Mouse (Mus musculus) limb, embryonic 10.5 days (tissue): ENCODE measurements around the gene Atad2b. TPM values are rescaled to one million over a fixed set of nuclear protein-coding genes. Genes with fewer than 3 reads are reported as not detected.
A peak's percentile ranks its signal among the peaks of the same experiment; 100 is the strongest.
"Not testable (repeated sequence)": the region's sequence is repeated elsewhere in the genome, so short reads cannot be mapped to it uniquely, and the experiment has no call there.

Source experiments
- DNase-seq: peaks from one replicate; pipeline ENCODE4 v3.0.0-alpha.2; 2017; ENCODE audit warnings: low spot score
- H3K27ac ChIP-seq: fragments of 300-500 bp; sonication (generic); 2 replicates; pipeline ENCODE4 v1.5.1; 2016; ENCODE audit warnings: mild to moderate bottlenecking
- H3K27me3 ChIP-seq: fragments of 300-500 bp; sonication (generic); 2 replicates; pipeline ENCODE4 v1.6.1; 2016; ENCODE audit warnings: low read depth, mild to moderate bottlenecking; ENCODE audit not compliant: poor library complexity, severe bottlenecking
- H3K36me3 ChIP-seq: fragments of 300-500 bp; sonication (generic); 2 replicates; pipeline ENCODE4 v1.6.1; 2016; ENCODE audit warnings: mild to moderate bottlenecking, moderate library complexity
- H3K4me1 ChIP-seq: fragments of 300-500 bp; sonication (generic); 2 replicates; pipeline ENCODE4 v1.6.1; 2016
- H3K4me3 ChIP-seq: fragments of 300-500 bp; sonication (generic); 2 replicates; pipeline ENCODE4 v1.5.1; 2016; ENCODE audit warnings: mild to moderate bottlenecking, moderate library complexity
- H3K9me3 ChIP-seq: fragments of 300-500 bp; sonication (generic); replicated peaks from 2 replicates; pipeline ENCODE4 v1.6.1; 2016; ENCODE audit warnings: mild to moderate bottlenecking
- WGBS: fragments of 180-500 bp; shearing (Covaris S2); methylation state at CpG from one replicate; pipeline ENCODE4 v1.1.7; 2016; 5-methylcytosine and 5-hydroxymethylcytosine counted together
- polyA plus RNA-seq: library from polyadenylated mRNA; unstranded; fragments of >200 nt; fragmentation: Nextera tagmentation; extraction: Ambion mirVana; gene quantifications from 2 replicates; pipeline ENCODE4 v1.2.1, GENCODE M21; 2016

The Atad2b gene
- polyA plus RNA-seq, 1 experiment from 2014 or later, result 13.5 TPM

DNA sequence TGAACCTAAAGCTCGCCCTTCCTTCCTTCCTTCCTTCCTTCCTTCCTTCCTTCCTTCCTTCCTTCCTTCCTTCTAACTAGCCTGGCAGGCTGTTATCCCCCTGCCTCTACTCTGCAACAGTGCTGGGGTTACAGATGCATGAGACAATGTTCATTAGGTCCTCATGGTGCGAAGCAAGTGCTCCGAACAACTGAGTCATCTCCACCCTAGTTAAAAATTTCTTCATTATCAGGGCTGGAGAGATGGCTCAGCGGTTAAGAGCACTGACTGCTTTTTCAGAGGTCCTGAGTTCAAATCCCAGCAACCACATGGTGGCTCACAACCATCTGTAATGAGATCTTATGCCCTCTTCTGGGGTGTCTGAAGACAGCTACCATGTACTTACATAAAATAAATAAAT is 30.6 kb upstream of the Atad2b start:
- not testable (repeated sequence) for H3K4me1 ChIP-seq, H3K27me3 ChIP-seq, H3K27ac ChIP-seq, H3K4me3 ChIP-seq, DNase-seq, H3K9me3 ChIP-seq
- H3K36me3 ChIP-seq, result peaks cover 26% of the 10 kb centered on the region
- 97% methylated on average over 4 of the region's 4 CpGs for WGBS

- H3K36me3 ChIP-seq, result peaks cover 8% of the 10 kb centered on the region; the same call in 1 of the 2 replicates
- no peak overlapping the region for H3K4me3 ChIP-seq
- no peaks in the 10 kb centered on the region for H3K9me3 ChIP-seq
- H3K27ac ChIP-seq, result no peak overlapping the region
- no peaks in the 10 kb centered on the region for H3K4me1 ChIP-seq
- DNase-seq, result no peak
- no peaks in the 10 kb centered on the region for H3K27me3 ChIP-seq
Measured at GRCm38 (mm10) chr12:4888739-4889138, 28.4 kb upstream of the Atad2b start.

DNA sequence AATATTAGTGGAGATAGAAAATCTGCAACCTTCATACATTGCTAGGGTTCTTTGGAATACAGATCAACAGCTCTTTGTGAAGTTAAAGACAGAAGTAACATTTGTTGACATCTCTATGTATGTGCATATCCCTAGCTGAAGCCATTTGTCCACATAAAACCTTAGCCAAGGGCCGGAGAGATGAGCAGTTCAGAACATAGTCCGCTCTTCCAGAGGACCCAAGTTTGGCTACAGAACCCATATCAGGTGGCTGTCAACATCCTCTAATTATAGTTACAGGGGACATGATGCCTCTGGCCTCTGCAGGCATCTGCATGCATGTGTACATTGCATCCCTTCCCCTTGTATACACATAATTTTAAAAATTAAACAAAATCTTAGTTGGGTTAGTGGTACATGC is 27.9 kb upstream of the Atad2b start:
- H3K4me1 ChIP-seq, result no peaks in the 10 kb centered on the region
- no peak overlapping the region for H3K4me3 ChIP-seq
- no peak for DNase-seq
- no peaks in the 10 kb centered on the region for H3K27me3 ChIP-seq
- 90% methylated on average over 2 of the region's 2 CpGs for WGBS
- no peaks in the 10 kb centered on the region for H3K9me3 ChIP-seq
- peaks cover 9% of the 10 kb centered on the region for H3K36me3 ChIP-seq
- no peak overlapping the region for H3K27ac ChIP-seq

- H3K4me1 ChIP-seq, result no peaks in the 10 kb centered on the region
- no peaks in the 10 kb centered on the region for H3K27me3 ChIP-seq
- DNase-seq, result no peak
- no peak overlapping the region for H3K27ac ChIP-seq
- 89% methylated on average over 1 of the region's 1 CpGs for WGBS
- peaks cover 9% of the 10 kb centered on the region for H3K36me3 ChIP-seq
- no peaks in the 10 kb centered on the region for H3K9me3 ChIP-seq
- no peak overlapping the region for H3K4me3 ChIP-seq
Measured at GRCm38 (mm10) chr12:4889891-4890290, 27.3 kb upstream of the Atad2b start.

- no peaks in the 10 kb centered on the region for H3K9me3 ChIP-seq
- WGBS, result 95% methylated on average over 5 of the region's 5 CpGs
- no peaks in the 10 kb centered on the region for H3K4me1 ChIP-seq
- H3K27ac ChIP-seq, result no peak overlapping the region
- no peak for DNase-seq
- H3K36me3 ChIP-seq, result peaks cover 18% of the 10 kb centered on the region
- no peak overlapping the region for H3K4me3 ChIP-seq
- H3K27me3 ChIP-seq, result no peaks in the 10 kb centered on the region
Measured at GRCm38 (mm10) chr12:4898024-4898423, 19.1 kb upstream of the Atad2b start.

GRCm38 (mm10) chr12:4905946-4906345 is 11.2 kb upstream of the Atad2b start:
- no peaks in the 10 kb centered on the region for H3K9me3 ChIP-seq
- WGBS, result 81% methylated on average over 7 of the region's 7 CpGs

DNA sequence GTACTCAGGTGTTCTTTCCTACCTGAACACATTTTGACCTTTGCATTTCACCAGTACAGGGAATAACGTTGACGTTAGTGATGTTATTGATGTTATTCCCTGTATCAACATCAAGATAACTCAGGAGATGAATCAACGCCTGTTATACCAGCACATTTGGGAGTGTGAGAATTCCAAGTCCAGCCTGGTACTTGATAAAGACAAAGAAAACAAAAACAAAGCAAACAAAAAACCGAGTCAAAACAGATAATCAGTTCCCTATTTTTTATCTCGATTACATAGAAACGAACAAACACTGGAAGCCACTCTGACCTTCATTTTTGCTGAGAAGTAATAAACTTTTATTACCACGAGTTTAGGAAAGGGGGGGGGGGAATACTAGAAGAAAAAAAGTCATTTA is 10.7 kb upstream of the Atad2b start:
- Histone ChIP-seq H3K4me3 (peak overlapping the region; percentile 82), H3K36me3 (peaks cover 8% of the 10 kb centered on the region; the same call in 1 of the 2 replicates), H3K27me3 (no peaks in the 10 kb centered on the region), H3K9me3 (no peaks in the 10 kb centered on the region), H3K27ac (peak overlapping the region; percentile 93), H3K4me1 (no peaks in the 10 kb centered on the region)
- no peak for DNase-seq
- WGBS, result 63% methylated on average over 7 of the region's 7 CpGs

More at GRCm38 (mm10) chr12:4905946-4906345, 11.2 kb upstream of the Atad2b start:
- no peaks in the 10 kb centered on the region for H3K27me3 ChIP-seq
- no peak overlapping the region for H3K4me3 ChIP-seq
- no peaks in the 10 kb centered on the region for H3K4me1 ChIP-seq
- no peak for DNase-seq
- H3K36me3 ChIP-seq, result peaks cover 11% of the 10 kb centered on the region; the same call in 1 of the 2 replicates
- H3K27ac ChIP-seq, result no peak overlapping the region

- peak; percentile 92 for DNase-seq
- WGBS, result under 1% methylated on average over 125 of the region's 125 CpGs
Measured at GRCm38 (mm10) chr12:4906951-4907906, 9.9 kb upstream of the Atad2b start, which contains the start of gene Ubxn2a. TSS of gene Ubxn2a (minus strand) at chr12:4907705.

GRCm38 (mm10) chr12:4908391-4908790 is 8.8 kb upstream of the Atad2b start:
- peaks cover 5% of the 10 kb centered on the region; the same call in 1 of the 2 replicates for H3K36me3 ChIP-seq
- no peak overlapping the region for H3K4me3 ChIP-seq

More at GRCm38 (mm10) chr12:4906951-4907906, 9.9 kb upstream of the Atad2b start, which contains the start of gene Ubxn2a:
- Histone ChIP-seq H3K4me3 (peak within 1 kb of the TSS; percentile 82), H3K36me3 (peaks cover 5% of the 10 kb centered on the region; the same call in 1 of the 2 replicates), H3K4me1 (no peaks in the 10 kb centered on the region), H3K27me3 (no peaks in the 10 kb centered on the region), H3K27ac (peak within 1 kb of the TSS; percentile 93), H3K9me3 (no peaks in the 10 kb centered on the region)

DNA sequence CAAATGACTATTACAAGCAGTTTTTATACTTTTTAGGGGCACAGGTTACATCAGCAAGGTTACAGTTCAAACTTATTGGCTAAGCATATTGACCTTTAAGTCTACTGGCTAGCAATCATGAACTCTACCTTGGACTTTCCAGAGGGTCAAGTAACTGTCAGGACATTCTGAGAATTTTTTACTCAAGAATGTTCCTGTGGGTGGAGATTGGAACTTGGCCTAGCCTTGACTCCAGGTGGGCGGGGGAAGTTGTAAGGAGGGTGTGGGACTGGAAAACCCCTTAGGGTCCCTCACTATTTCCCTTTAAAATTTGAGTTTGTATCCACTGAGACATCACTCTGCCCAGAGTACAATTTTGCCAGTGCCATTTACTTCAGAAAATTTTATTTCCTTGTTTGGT is 6.7 kb upstream of the Atad2b start:
- not testable (repeated sequence) for DNase-seq
- 95% methylated on average over 1 of the region's 1 CpGs for WGBS

More at GRCm38 (mm10) chr12:4908391-4908790, 8.8 kb upstream of the Atad2b start:
- WGBS, result 94% methylated on average over 7 of the region's 7 CpGs
- Histone ChIP-seq H3K9me3 (no peaks in the 10 kb centered on the region), H3K27ac (no peak overlapping the region), H3K27me3 (no peaks in the 10 kb centered on the region), H3K4me1 (no peaks in the 10 kb centered on the region)
- DNase-seq, result no peak

GRCm38 (mm10) chr12:4911716-4912115 is 5.4 kb upstream of the Atad2b start:
- H3K4me1 ChIP-seq, result no peaks in the 10 kb centered on the region
- H3K36me3 ChIP-seq, result no peaks in the 10 kb centered on the region
- no peak overlapping the region for H3K4me3 ChIP-seq
- no peaks in the 10 kb centered on the region for H3K27me3 ChIP-seq
- WGBS, result 93% methylated on average over 4 of the region's 4 CpGs
- no peaks in the 10 kb centered on the region for H3K9me3 ChIP-seq
- DNase-seq, result no peak
- H3K27ac ChIP-seq, result no peak overlapping the region

More for the DNA sequence above, 6.7 kb upstream of the Atad2b start:
- H3K36me3 ChIP-seq, H3K9me3 ChIP-seq, H3K4me1 ChIP-seq, H3K27me3 ChIP-seq, H3K4me3 ChIP-seq, H3K27ac ChIP-seq: not testable (repeated sequence)

DNA sequence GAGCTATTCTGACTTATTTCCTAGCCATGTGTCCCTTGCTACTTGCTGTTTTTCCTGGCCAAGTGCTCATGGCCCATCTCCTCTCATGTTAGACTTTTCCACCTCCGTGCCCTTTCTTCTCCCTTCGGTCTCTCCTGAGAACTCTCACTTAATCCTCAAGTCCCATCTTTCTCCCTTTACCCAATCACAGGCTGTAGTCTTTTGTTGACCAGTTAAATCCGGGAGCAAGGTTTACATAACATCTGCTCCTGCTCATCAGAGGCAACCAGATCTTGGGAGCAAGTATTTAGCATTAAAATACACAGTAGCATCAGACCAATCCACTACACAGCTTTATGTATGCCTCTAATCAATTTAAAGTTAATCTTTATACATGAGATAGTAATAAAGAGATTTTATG is 2.7 kb upstream of the Atad2b start:
- Histone ChIP-seq H3K27me3 (no peaks in the 10 kb centered on the region), H3K4me1 (peaks cover 7% of the 10 kb centered on the region; the same call in 1 of the 2 replicates), H3K27ac (no peak overlapping the region), H3K4me3 (no peak overlapping the region), H3K9me3 (no peaks in the 10 kb centered on the region), H3K36me3 (no peaks in the 10 kb centered on the region)
- WGBS, result 61% methylated on average over 3 of the region's 3 CpGs
- no peak for DNase-seq

DNA sequence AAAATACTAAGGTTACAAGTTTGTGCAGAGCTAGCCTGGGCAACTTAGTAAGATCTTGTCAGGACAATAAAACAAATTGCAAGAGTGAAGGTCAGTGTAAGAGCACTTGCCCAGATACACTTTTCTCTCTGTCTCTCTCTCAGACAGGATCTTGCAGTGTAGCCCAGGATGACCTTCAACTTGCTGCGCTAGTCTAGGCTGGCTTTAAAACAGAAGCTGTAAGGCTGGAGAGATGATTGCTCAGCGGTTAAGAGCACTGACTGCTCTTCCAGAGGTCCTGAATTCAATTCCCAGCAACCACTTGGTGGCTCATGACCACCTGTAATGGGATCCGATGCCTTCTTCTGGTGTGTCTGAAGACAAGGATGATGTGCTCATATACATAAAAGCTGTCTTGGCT is 2.2 kb upstream of the Atad2b start:
- DNase-seq, result no peak
- no peaks in the 10 kb centered on the region for H3K9me3 ChIP-seq
- WGBS, result 79% methylated on average over 3 of the region's 3 CpGs

More for the DNA sequence above, 2.2 kb upstream of the Atad2b start:
- no peaks in the 10 kb centered on the region for H3K36me3 ChIP-seq
- no peak overlapping the region for H3K4me3 ChIP-seq
- no peak overlapping the region for H3K27ac ChIP-seq
- peaks cover 7% of the 10 kb centered on the region; the same call in 1 of the 2 replicates for H3K4me1 ChIP-seq
- no peaks in the 10 kb centered on the region for H3K27me3 ChIP-seq
